ENCODE assay signal across 26 mouse cellular contexts in the genomic region with DNA sequence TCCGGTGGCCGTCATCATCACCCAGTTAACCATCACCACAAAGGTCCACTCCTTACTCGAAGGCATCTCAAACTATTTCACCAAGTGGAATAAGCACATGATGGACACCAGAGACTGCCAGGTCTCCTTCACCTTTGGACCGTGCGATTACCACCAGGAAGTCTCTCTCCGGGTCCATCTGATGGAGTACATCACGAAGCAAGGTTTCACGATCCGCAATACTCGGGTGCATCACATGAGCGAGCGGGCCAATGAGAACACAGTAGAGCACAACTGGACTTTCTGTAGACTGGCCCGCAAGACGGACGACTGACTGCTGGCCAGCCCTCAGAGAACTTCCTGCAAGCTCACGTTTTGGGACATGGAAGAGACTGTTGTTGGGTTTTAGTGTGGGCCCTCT. TPM values are rescaled to one million over a fixed set of nuclear protein-coding genes. Genes with fewer than 3 reads are reported as not detected.
"Had no signal": no experiment of that assay in that cellular context is flagged by ENCODE, and none has a peak within 500 bp of the region (broad histone marks: within the 10 kb centered on the region; RNA-seq: fewer than 3 reads in every experiment).

No protein-coding gene starts in this region.

- H3K27ac ChIP-seq: hindbrain, postnatal 0 days; layer of hippocampus, adult 2 months; limb, embryonic 10.5 days; limb, embryonic 13.5 days; liver, embryonic 13.5 days; macrophage; midbrain, embryonic 12.5 days; midbrain, embryonic 15.5 days; neural tube, embryonic 12.5 days; neural tube, embryonic 15.5 days; stomach, postnatal 0 days had no signal

- DNase-seq: layer of hippocampus, adult 9-11 months; liver, embryonic 13.5 days; lung, embryonic 14.5 days; right cerebral cortex, adult 18-20 months; right cerebral cortex, postnatal 14 days; right cerebral cortex, postnatal 4 days; thymus, adult 2 months; thymus, postnatal 14 days; thymus, postnatal 4 days had no signal

- H3K4me2 ChIP-seq: limb, embryonic 13.5 days; liver, embryonic 13.5 days; lung, embryonic 14.5 days; midbrain, embryonic 12.5 days; midbrain, embryonic 15.5 days; neural tube, embryonic 12.5 days; neural tube, embryonic 15.5 days had no signal

- H3K9me3 ChIP-seq: limb, embryonic 10.5 days; limb, embryonic 13.5 days; liver, embryonic 13.5 days; midbrain, embryonic 12.5 days; midbrain, embryonic 15.5 days; neural tube, embryonic 12.5 days; neural tube, embryonic 15.5 days had no signal

- ATAC-seq: hindbrain, postnatal 0 days; inflammation-experienced regulatory T-cells, adult 6 months; intestine, embryonic 16.5 days; lung, postnatal 0 days; midbrain, embryonic 15.5 days had no signal

- H3K4me3 ChIP-seq: layer of hippocampus, adult 2 months; limb, embryonic 10.5 days; limb, embryonic 13.5 days; liver, embryonic 13.5 days; midbrain, embryonic 12.5 days; midbrain, embryonic 15.5 days; neural tube, embryonic 12.5 days; neural tube, embryonic 15.5 days had no signal

- H3K9ac ChIP-seq: limb, embryonic 13.5 days; liver, embryonic 13.5 days; lung, embryonic 14.5 days; midbrain, embryonic 12.5 days; midbrain, embryonic 15.5 days; neural tube, embryonic 12.5 days; neural tube, embryonic 15.5 days had no signal

- H3K27me3 ChIP-seq: limb, embryonic 13.5 days; liver, embryonic 13.5 days; midbrain, embryonic 15.5 days; neural tube, embryonic 12.5 days; neural tube, embryonic 15.5 days had no signal

RNA-seq across cellular contexts. Expression of gene Acox2, which starts 36.6 kb away (rescaled TPM):
- total RNA-seq: hindbrain, postnatal 0 days; layer of hippocampus, adult 2 months; left cerebral cortex, adult 18-20 months; left cerebral cortex, postnatal 25 days; megakaryocyte, adult 5-6 weeks had no signal
- polyA plus RNA-seq: inflammation-experienced regulatory T-cells, adult 6 months; limb, embryonic 13.5 days; macrophage; midbrain, embryonic 12.5 days; midbrain, embryonic 15.5 days; neural tube, embryonic 12.5 days; neural tube, embryonic 15.5 days; stomach, embryonic 14.5 days had no signal
